15 mouse cellular contexts compared by ENCODE assay signal in genomic region chr3:149086086-149086485, GRCm38 (mm10).
A peak's percentile ranks its signal among the peaks of the same experiment; 100 is the strongest.
DNase-seq lines count a peak whose midpoint lies in the region; ATAC-seq and TF ChIP-seq lines count a peak whose summit lies in the region.
"Had no signal": no experiment of that assay in that cellular context is flagged by ENCODE, and none has a peak within 500 bp of the region (broad histone marks: within the 10 kb centered on the region; RNA-seq: fewer than 3 reads in every experiment).

No protein-coding gene starts in this region.

- no peak overlapping the region for H3K4me3 ChIP-seq in heart, embryonic 12.5 days
- H3K4me3 ChIP-seq in lung, embryonic 14.5 days (ENCODE audit: low read depth, low read length): no peak overlapping the region
- H3K4me3 ChIP-seq in embryonic facial prominence, embryonic 10.5 days: no peak overlapping the region
- no peak overlapping the region for H3K4me3 ChIP-seq in midbrain, embryonic 13.5 days (replicated peaks)
- H3K4me3 ChIP-seq: intestine, embryonic 15.5 days; layer of hippocampus, adult 2 months had no signal

- WGBS in heart, embryonic 12.5 days: 83% methylated on average over 3 of the region's 3 CpGs
- WGBS in lung, embryonic 14.5 days: 71% methylated on average over 3 of the region's 3 CpGs
- whole genome bisulfite sequencing in embryonic facial prominence, embryonic 10.5 days: 85% methylated on average over 3 of the region's 3 CpGs
- 74% methylated on average over 3 of the region's 3 CpGs for WGBS in midbrain, embryonic 13.5 days

- H3K9me3 ChIP-seq in heart, embryonic 12.5 days (replicated peaks): no peaks in the 10 kb centered on the region
- no peaks in the 10 kb centered on the region for H3K9me3 ChIP-seq in lung, embryonic 14.5 days (ENCODE audit: low read depth, low read length)
- no peaks in the 10 kb centered on the region for H3K9me3 ChIP-seq in embryonic facial prominence, embryonic 10.5 days
- H3K9me3 ChIP-seq in midbrain, embryonic 13.5 days: no peaks in the 10 kb centered on the region
- H3K9me3 ChIP-seq: intestine, embryonic 15.5 days had no signal

- no peak for ATAC-seq in heart, embryonic 12.5 days (ENCODE audit: insufficient number of reproducible peaks, low FRiP score)
- ATAC-seq in lung, embryonic 14.5 days (ENCODE audit: insufficient read depth): no peak
- ATAC-seq in neutrophil, adult 5-6 weeks (ENCODE audit: extremely low read depth, insufficient number of reproducible peaks, low FRiP score, poor library complexity, severe bottlenecking): peak; percentile 48; the same call in 1 of the 2 replicates
- no peak for ATAC-seq in midbrain, embryonic 13.5 days
- ATAC-seq: activated CD4-positive, CD25-positive, alpha-beta regulatory T cell, adult 4 months; intestine, embryonic 15.5 days had no signal

- H3K4me1 ChIP-seq in heart, embryonic 12.5 days (replicated peaks): peaks cover 33% of the 10 kb centered on the region
- H3K4me1 ChIP-seq in lung, embryonic 14.5 days (ENCODE audit: insufficient read depth): peaks cover 27% of the 10 kb centered on the region
- H3K4me1 ChIP-seq in embryonic facial prominence, embryonic 10.5 days: peaks cover 75% of the 10 kb centered on the region
- H3K4me1 ChIP-seq in midbrain, embryonic 13.5 days (replicated peaks): peaks cover 23% of the 10 kb centered on the region

- no peak for TF ChIP-seq CTCF in lung, embryonic 14.5 days (IDR thresholded peaks at IDR 0.05; ENCODE audit: low read depth)

- no peak for DNase-seq in heart, adult 8-10 months (ENCODE audit: low spot score)
- DNase-seq in lung, embryonic 14.5 days: no peak
- DNase-seq in lung, postnatal 25 days (ENCODE audit: low spot score): no peak
- no peak for DNase-seq in embryonic facial prominence, embryonic 10.5 days (ENCODE audit: low spot score)
- no peak for DNase-seq in cerebellum, postnatal 10 days
- DNase-seq: B cell, adult 2 months; cerebellum, postnatal 25 days; heart, postnatal 14 days; right cerebral cortex, postnatal 4 days had no signal

- no peaks in the 10 kb centered on the region for H3K36me3 ChIP-seq in heart, embryonic 12.5 days
- no peaks in the 10 kb centered on the region for H3K36me3 ChIP-seq in lung, embryonic 14.5 days (ENCODE audit: insufficient read depth)
- no peaks in the 10 kb centered on the region for H3K36me3 ChIP-seq in embryonic facial prominence, embryonic 10.5 days (replicated peaks)
- H3K36me3 ChIP-seq in midbrain, embryonic 13.5 days: no peaks in the 10 kb centered on the region
- H3K36me3 ChIP-seq: intestine, embryonic 15.5 days had no signal

- no peaks in the 10 kb centered on the region for H3K27me3 ChIP-seq in heart, embryonic 12.5 days (replicated peaks)
- no peaks in the 10 kb centered on the region for H3K27me3 ChIP-seq in lung, embryonic 14.5 days (ENCODE audit: insufficient read depth, low read length)
- H3K27me3 ChIP-seq in embryonic facial prominence, embryonic 10.5 days (replicated peaks; ENCODE audit: low read depth, poor library complexity, severe bottlenecking): peaks cover 5% of the 10 kb centered on the region
- no peaks in the 10 kb centered on the region for H3K27me3 ChIP-seq in midbrain, embryonic 13.5 days
- H3K27me3 ChIP-seq: intestine, embryonic 15.5 days had no signal

- H3K9ac ChIP-seq in heart, embryonic 12.5 days: no peak overlapping the region
- H3K9ac ChIP-seq in lung, embryonic 14.5 days: no peak overlapping the region
- H3K9ac ChIP-seq in midbrain, embryonic 13.5 days (replicated peaks): no peak overlapping the region
- H3K9ac ChIP-seq: intestine, embryonic 15.5 days had no signal

- peak overlapping the region; percentile 58; the same call in 1 of the 2 replicates for H3K27ac ChIP-seq in heart, embryonic 12.5 days (ENCODE audit: poor library complexity, severe bottlenecking)
- H3K27ac ChIP-seq in lung, embryonic 14.5 days (ENCODE audit: low read depth): peak overlapping the region; percentile 43; the same call in 1 of the 2 replicates
- H3K27ac ChIP-seq in embryonic facial prominence, embryonic 10.5 days (replicated peaks): peak overlapping the region; percentile 45
- H3K27ac ChIP-seq in midbrain, embryonic 13.5 days: no peak overlapping the region
- H3K27ac ChIP-seq: layer of hippocampus, adult 2 months had no signal

- no peak overlapping the region for H3K4me2 ChIP-seq in heart, embryonic 12.5 days
- no peak overlapping the region for H3K4me2 ChIP-seq in lung, embryonic 14.5 days
- H3K4me2 ChIP-seq in midbrain, embryonic 13.5 days (replicated peaks): no peak overlapping the region
- H3K4me2 ChIP-seq: intestine, embryonic 15.5 days had no signal
